Mouse (Mus musculus) neural tube, embryonic 10.5 days (tissue): ENCODE data around the gene Kcnt2.

Experiments used
- DNase-seq: peaks from one replicate; pipeline ENCODE4 v3.0.0-alpha.2; 2017; ENCODE audit warnings: low spot score; ENCODE audit errors: extremely low spot score

Gene Kcnt2

DNA sequence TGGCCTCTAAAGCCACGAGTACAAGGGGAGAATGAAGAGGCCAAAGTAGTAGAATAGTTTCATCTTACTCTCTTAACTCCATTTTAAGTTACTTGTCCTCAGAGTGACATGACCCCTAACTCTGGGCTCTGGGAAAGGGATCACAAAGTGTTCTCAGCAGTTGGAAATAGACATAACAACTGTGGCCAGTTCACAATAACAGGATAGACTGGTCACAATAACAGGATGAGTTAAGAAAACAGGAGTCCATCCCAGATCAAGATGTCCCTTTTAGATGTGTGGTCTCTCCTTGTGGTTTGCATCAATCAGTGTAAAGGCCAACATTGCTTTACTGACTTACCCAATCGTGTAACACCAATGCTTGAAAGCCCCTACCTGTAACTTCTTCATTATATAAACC lies 132.8 kb downstream of the Kcnt2 start:
- no peak for DNase-seq

DNA sequence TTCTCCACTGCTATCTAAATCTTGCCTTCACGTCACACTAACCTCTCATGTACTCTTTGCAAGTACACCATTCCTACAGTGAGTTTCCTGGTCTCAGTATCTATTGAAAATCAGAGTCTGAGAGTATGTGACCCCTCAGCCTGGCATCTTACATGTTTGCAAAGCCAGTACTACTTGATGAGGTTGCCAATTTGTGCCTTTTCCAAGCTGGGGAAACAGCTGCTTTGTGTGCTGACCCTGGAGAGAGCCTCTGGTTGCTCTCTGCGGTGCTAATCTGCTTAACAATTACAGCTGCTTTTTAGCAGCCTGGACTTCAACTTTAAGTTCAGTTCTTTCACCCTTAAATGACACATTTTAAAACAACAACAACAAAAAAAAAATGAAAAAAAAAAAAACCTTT lies 133.6 kb downstream of the Kcnt2 start:
- no peak for DNase-seq

DNA sequence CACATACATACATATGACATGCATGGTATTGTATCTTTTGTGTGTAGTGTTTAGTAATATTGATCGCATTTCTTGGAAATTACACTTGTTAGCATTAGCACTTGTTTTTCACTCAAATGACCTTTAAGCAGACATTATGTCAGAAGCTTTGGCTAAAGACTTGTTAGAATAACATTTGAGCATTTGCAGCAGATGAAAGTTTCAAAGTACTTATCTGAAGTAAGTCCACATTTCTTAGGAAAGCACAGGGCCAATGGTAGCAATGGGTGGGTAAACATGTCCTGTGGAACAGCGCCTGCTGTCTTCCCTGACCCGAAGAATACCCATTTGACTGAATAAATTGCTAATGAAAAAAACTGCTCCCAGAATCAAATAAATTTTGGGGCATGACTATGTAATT lies 135.1 kb downstream of the Kcnt2 start:
- no peak for DNase-seq

DNA sequence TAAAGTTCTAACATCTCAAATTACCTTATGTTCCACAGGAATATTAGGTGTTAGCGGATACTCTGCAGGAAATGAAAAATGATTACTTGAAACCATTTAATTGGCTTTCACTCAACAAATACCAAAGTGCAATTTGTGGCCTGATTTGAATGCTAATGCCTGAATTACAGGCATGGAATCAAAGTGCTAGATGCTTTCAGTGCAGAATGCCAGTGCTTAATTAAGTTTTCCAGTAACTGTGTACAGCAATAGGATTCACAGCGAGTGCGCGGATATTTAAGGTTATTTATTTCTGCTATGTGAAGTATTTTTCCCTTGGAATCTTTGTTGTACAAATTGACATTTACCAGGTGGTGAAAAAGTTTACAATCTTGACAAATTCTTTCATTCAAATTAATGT lies 144.3 kb downstream of the Kcnt2 start:
- DNase-seq = no peak

DNA sequence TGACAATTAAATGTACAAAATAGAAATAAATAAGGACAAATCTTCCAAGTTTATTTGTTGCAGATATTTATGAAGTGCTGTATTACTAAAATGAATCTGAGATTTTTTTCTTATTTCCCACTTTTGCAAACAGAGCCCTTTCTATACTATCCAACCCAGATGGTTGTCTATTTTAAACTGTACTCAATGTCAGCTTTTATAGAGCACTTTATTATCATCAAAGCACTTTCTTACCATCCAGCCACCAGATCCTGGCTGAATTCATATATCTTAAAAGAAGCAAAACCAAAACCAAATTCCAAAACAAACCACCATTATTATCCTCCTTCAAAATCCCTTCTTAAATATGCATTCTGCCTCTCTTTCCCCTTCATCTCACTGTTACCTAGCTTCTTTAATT lies 151.8 kb downstream of the Kcnt2 start:
- DNase-seq = no peak

DNA sequence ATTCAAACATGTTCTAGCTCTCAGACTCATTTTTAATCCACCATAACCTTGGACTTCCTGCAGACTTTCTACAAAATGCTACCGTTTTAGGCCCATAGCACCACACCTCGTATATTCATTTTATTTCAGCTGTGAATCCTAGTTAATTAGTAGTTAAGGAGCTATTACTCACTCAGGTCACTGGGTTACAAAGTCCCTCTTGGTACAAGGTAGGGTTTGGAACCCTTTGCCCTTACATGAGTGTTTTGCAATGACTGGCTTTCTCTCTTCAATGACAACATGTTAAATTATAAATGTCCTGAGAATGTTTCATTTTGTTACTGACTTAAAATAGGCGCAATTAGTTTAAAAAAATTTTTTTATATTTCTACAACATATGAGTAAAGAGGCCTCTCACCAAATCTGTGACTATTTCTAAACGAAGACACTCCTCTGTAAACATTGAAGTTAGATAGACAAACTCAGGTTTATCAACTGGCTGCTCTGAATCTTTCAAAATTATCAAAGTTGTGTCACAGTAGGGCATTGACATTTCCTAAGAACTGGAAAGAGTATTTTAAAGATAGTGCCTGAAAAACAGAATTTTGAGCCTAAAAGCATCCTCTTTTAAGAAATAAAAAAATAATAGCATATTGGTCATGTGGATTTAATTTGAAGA lies 160.8 kb downstream of the Kcnt2 start:
- DNase-seq = no peak

DNA sequence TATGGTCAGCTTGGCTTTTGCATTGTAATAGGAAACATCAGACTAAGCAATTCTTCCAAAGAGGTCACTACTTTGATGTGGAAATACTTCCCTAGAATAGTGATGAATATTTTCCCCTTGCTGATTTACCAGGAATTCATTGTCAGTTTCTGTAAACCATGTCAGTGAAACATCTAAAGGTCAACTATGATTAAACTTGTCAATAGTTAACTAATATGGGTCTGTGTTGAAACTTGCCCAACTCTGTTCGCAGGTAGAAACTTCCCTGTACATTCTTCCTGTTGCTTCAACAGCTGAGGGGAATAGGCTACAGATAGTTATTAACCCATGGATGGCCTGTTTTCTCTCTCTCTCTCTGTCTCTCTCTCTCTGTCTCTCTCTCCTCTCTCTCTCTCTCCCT lies 169.8 kb downstream of the Kcnt2 start:
- no peak for DNase-seq

DNA sequence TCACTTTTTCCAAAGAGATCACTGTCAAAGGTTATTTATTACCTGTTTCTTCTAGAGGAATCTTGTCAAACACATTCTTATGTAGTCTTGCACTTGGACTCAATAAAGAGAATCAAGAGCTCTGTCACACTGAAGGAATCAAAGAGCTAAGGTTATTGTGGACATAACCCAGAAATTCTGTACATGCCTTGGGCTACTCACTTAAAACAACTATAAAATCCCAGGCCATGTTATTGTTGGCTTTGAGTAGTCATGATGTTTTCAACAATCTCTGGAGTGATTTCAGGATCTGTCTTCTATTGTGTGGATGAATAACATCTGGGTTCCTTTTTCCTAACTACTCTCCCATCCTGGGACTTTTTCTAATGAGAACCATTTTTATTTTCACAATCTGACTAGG lies 177.0 kb downstream of the Kcnt2 start:
- no peak for DNase-seq

DNA sequence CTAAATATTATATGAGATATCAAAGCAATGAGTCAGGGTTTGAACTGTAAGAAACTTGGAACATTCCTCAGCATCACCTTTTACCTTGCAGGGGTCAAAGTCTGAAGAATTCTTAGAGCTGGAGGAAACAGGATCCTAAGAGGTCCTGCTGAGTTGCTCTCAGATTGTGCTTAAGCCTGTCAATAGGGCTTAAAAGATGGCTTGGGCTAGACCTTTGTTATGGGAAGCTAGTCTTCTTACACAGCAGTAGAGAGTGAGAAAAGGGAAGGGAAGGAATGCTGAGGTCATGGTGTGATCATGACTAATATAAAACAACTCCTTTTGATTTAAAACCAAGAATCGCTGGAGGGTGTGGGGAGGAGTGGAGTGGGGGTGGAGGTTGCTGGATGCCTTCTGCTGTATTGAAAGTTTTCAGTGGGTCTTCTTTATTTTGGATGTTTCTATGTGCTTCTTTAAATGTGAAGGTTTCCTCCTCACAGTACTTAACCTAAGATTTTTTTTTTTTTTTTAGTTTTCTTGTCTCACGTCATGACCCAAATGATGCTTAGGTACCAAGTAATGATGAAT lies 183.4 kb downstream of the Kcnt2 start:
- DNase-seq = no peak

DNA sequence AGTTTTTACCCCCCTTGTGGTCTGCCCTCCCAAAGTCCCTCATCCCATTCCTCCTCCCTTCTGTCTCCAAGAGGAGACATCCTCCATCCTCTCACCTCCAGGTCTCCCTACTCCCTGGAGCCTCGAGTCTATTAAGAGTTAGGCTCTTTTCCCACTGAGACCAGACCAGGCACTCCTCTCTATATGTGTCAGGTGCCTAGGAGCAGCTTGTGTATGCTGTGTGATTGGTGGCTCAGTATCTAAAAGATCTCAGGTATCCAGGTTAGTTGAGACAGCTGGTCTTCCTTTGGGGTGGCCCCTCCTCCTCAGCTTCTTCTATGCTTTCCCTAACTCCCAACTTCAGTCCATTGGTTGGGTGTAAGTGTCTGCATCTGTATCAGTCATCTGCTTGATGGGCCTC lies 186.1 kb downstream of the Kcnt2 start:
- no peak for DNase-seq

DNA sequence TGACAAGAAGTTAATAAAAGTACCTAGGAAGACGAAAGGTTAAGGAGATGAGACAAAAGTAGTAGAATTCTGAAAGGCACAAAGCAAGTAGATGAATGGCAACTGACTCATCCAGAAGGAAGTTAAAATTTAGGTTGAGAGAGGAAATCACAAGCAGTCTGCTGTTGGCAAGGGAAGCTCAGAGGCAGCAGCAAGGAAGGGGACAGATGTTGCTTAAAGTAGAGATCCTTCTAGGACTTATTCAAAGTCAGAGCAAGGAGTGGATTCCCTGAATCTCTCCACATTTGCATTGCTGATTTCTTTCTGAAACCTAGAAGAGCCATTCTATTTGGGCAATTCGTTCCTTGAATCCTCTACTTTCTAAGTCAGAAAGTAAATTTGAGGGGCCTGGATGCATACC lies 188.8 kb downstream of the Kcnt2 start:
- no peak for DNase-seq

DNA sequence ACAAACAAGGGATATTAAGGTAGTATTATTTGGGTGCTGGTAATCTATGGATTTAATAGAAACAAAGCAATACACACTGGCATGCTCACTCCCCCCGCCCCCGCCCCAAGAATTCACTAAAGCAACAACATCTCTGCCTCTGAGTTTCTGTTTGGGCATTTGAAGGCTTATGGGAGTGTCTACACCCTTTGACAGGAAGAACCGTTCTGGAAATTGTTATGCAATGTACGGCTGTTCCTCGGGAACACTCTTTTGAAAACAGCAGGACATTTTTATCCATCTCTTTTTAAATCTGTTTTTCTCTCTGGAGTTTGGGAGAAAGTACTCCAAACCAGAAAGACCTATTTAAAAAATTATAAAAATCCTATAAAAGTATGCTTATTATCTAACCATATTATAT lies 192.2 kb downstream of the Kcnt2 start:
- no peak for DNase-seq

DNA sequence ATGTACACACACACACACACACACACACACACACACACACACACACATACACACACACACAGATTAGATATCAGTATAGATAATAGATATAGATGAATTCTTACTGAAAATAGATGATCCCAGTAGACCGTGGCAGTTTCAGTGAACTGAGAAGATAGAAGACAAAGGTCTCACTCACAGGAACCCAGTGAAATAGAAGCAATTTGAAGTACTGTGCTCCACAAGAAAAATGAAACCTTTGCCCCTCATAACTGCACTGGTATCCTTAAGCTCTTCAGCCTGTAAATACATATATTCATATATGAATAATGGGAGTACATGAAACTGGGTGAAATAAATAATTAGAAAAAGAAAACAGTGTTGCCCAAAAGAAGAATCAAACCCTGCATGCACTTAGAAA lies 197.9 kb downstream of the Kcnt2 start:
- no peak for DNase-seq

DNA sequence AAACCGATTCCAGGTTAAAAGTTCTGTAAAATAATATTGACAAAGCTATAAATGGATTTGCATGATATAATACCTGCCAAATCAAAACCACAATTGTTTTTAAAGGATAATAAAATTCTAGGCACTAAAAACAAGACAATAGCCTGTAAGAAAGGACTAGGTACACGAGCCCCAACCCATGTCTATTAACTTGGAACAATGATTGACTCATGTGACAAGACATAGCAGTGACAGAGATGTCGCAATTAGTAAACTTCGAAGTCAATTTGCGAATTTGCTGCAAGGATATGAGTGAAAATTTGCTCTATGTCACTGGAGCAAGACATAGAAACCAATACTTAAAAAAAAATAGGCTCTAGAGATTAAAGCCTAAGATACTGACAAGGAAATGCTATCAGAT lies 198.4 kb downstream of the Kcnt2 start:
- no peak for DNase-seq

DNA sequence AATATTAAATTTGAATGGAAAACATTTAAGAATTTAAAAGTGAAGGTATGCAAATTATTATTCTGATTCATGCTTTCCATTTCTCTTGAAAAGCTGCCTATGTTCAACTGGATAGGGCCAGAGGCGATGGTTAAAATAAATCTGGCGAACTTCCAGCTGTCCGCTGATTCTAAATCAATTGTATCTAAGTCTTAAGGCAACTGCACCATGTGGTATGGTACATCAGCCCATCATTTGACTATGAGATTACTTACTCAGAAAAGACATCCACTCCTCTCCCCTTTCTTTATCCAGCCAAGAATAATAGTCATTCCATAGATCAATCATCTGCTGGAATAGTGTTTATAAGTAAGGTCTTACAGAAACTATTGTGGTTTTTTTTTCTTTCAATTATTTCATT lies 205.5 kb downstream of the Kcnt2 start:
- no peak for DNase-seq

DNA sequence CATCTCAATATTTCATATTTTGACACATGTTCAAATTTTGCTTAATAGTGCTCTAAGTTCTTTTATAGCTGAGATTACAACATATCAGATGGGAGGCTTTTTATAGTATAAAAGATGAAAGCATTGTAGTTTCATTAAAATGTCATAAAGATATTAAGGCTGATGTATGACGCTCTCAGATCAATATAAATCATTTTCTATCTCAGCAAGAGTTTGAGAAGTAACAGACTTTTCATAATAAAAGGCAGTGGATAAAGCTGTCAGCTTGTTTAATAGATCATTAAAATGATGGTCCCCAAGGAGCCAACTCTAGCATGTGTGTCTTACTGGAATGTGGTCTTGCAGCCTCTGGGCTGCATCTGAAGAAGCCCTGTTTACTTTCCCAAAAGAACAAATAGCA lies 206.0 kb downstream of the Kcnt2 start:
- no peak for DNase-seq

DNA sequence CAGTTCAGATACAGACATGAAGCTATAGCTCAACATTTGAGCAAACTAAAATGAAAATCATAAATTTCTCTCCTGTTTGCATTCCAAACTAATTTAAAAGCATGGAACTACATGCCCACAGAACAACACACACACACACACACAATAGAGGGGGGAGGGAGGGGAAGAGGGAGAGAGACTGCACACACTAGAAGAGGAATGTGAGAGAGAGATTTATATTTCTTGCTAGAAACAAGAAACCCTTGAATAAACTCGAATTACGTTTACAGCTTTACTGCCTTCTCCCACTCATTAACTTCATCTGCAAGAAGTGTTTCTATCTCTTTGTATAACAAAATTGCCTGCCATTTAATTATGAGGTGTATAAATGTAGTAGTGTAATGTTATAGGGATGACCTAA lies 209.9 kb downstream of the Kcnt2 start:
- no peak for DNase-seq

DNA sequence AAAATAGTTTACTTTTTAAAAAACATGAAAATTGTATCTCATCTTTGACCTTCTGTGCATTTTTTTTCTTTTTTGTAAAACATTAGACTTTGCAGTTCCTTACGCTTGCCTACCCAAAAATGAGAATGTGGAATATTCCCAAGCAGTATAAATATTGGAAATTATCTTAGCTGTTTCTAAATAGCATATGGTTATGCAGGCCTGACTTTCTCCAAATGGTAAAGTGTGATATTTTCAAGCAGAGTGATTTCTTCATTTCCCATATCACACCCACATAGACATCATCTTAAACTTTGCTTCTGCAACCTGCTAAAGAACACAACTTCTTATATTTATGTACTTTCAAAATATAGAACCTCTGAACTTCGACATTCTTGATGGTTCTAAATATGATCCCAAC lies 210.9 kb downstream of the Kcnt2 start:
- DNase-seq = no peak

DNA sequence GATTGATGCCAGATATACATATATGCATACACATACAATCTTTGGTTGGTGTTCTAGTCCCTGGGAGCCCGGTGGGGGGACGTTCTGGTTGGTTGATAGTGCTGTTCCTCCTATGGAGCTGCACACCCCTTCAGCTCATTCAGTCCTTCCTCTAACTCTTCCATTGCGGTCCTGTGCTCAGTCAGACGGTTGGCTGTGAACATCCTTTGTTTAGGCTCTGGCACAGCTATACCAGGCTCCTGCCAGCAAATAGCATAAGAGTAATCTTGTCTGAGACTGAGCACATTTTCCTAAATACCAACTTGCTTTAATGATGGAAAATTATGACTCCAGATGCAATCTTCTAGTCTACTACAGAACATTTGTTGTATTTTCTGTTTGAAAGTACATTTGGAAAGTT lies 222.4 kb downstream of the Kcnt2 start:
- no peak for DNase-seq

DNA sequence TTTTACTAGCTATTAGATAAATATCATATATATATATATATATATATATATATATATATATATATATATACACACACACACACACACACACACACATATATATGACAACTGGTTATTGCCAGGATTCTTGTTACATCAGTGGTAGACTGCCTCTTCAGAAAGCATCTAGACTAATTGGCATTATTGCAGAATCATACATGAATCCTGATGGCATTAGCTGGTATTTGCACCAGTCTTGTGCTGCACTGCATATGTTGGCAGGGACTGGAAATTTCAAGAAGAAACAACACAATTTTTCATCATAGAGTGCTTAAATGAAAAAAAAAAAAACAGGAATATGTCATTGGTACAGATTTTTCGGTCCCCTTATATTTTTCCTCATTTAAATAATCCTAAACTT lies 223.6 kb downstream of the Kcnt2 start:
- no peak for DNase-seq

DNA sequence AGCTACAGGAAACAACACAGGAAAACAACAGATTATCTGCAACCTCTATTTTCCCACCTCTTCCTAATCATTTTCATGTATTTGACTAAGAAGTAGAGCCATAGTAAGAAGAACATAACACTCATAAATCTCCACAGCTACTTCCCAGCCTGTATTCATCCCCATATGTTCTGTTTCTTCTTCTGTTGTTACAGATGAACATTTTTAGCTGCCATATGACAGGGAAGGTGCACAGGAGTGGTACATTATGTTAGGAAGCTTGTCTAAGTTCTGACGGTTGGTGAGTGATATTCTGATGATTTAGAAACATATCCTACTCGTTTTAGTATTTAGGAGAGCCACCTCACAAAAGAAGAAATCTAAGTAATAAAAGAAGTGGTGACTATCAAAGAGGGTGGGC lies 231.0 kb downstream of the Kcnt2 start:
- DNase-seq = no peak

DNA sequence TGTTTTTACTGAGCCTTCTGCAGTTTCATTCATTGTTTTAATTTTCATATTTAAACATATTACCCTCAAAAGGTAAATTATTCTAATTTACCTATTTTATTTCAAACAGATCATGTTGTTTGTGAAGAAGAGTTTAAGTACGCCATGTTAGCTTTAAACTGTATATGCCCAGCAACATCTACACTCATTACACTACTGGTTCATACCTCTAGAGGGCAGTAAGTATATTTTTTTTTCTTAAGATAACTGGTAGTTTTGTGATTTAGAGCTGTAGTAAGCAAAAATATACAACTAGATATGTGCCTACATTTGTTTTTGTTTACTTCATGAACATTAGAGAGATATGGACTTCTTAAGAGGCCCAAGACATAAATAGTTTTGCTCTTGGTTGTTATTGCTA lies 238.1 kb downstream of the Kcnt2 start:
- DNase-seq = no peak

DNA sequence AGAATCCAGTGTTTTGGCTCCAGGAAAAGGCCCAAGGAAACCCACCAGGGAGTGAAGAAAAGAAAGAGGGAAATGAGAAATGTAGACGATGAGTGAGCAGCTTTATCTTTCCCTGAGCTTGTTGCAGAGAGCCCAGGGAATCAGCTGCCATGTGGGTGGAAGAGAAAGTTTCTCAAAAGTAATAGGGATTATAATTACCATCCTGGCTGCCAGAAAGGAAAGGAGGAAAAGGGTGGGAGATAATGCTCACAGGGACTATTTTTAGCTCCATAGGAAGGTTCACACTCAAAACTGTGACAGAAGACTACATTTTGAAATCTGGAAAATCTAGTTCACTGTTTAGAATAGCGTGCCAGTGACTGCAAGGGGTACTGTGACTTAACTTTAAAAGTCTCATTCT lies 243.9 kb downstream of the Kcnt2 start:
- DNase-seq = no peak

DNA sequence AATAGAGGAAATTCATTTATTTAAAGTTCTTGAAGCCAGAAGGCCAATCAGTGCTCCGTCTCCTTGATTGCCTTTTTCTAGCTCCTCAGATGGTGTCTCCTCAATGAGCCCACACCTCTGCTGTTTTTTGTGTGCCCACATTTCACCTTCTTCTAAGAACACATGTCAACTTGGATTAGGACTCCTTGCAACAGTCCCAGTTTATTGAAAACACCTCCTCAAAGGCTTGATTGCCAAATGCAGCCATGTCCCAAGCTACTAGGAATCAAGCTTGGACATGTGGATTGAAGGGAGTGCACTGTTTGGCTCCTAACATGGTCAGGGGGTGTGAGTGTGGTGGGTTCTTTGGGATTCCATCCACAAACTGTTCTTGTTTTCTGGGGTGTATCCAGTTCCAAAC lies 245.4 kb downstream of the Kcnt2 start:
- no peak for DNase-seq
